ENCODE assay signal across 20 mouse cellular contexts in genomic region chr1:38528607-38529006, GRCm38 (mm10).
A peak's percentile ranks its signal among the peaks of the same experiment; 100 is the strongest.
DNase-seq lines count a peak whose midpoint lies in the region; ATAC-seq and TF ChIP-seq lines count a peak whose summit lies in the region.
"Had no signal": no experiment of that assay in that cellular context is flagged by ENCODE, and none has a peak within 500 bp of the region (broad histone marks: within the 10 kb centered on the region; RNA-seq: fewer than 3 reads in every experiment).

No protein-coding gene starts in this region.

- peak; percentile 11 for DNase-seq in MEL (ENCODE audit: low read depth, low spot score)
- DNase-seq in limb, embryonic 10.5 days (ENCODE audit: low spot score): no peak
- DNase-seq in left cerebral cortex, adult 2 months (ENCODE audit: extremely low spot score in 1 of 2, low spot score in 2 of 2): no peak
- no peak for DNase-seq in midbrain, embryonic 11.5 days (ENCODE audit: low spot score, missing footprints)
- DNase-seq: adrenal gland, adult 8-10 months; adrenal gland, postnatal 25 days; cerebellum, adult 18-20 months; cerebellum, adult 9-10 months; cerebellum, postnatal 14 days; forebrain, postnatal 0 days; gastrocnemius, postnatal 25 days had no signal

- intact Hi-C loops in left cerebral cortex, adult 2 months (cut with DNase I): no loop called here

- peaks cover 0 to 7% of the 10 kb centered on the region in 2 experiments; a peak in 2 of 4 replicates for H3K36me3 ChIP-seq in MEL (ENCODE audit: control insufficient read depth in 1 of 2, insufficient read depth in 2 of 2, low read length in 2 of 2)
- H3K36me3 ChIP-seq in embryonic facial prominence, embryonic 13.5 days: peaks cover 42% of the 10 kb centered on the region
- peaks cover 91% of the 10 kb centered on the region for H3K36me3 ChIP-seq in limb, embryonic 10.5 days
- H3K36me3 ChIP-seq in midbrain, embryonic 11.5 days (ENCODE audit: control insufficient read depth, insufficient read depth, low read length): 0 out of 2 replicates have a peak, but pooled peaks cover 2% of the 10 kb centered on the region

- no peak overlapping the region for H3K4me3 ChIP-seq in MEL (ENCODE audit: control insufficient read depth in 1 of 2, insufficient read depth in 1 of 2, low read depth in 2 of 2, low read length in 2 of 2)
- no peak overlapping the region for H3K4me3 ChIP-seq in embryonic facial prominence, embryonic 13.5 days
- H3K4me3 ChIP-seq in limb, embryonic 10.5 days: no peak overlapping the region
- H3K4me3 ChIP-seq in left cerebral cortex, adult 2 months: no peak overlapping the region
- no peak overlapping the region for H3K4me3 ChIP-seq in midbrain, embryonic 11.5 days (ENCODE audit: low read depth, low read length)
- H3K4me3 ChIP-seq: hindbrain, embryonic 12.5 days; hindbrain, embryonic 15.5 days had no signal

- no peak for TF ChIP-seq POLR2A in MEL (IDR thresholded peaks at IDR 0.05; ENCODE audit: control insufficient read depth in 1 of 2, insufficient read depth in 1 of 2, low read depth in 1 of 2, low read length in 2 of 2, poor library complexity in 1 of 2)

- TF ChIP-seq RAD21 in MEL (IDR thresholded peaks at IDR 0.05; ENCODE audit: low read depth, low read length): no peak

- H3K27me3 ChIP-seq in MEL (ENCODE audit: control insufficient read depth in 1 of 2, insufficient read depth in 2 of 2, low read length in 2 of 2): no peaks in the 10 kb centered on the region
- no peaks in the 10 kb centered on the region for H3K27me3 ChIP-seq in embryonic facial prominence, embryonic 13.5 days
- no peaks in the 10 kb centered on the region for H3K27me3 ChIP-seq in limb, embryonic 10.5 days (ENCODE audit: low read depth, poor library complexity, severe bottlenecking)
- H3K27me3 ChIP-seq in midbrain, embryonic 11.5 days (ENCODE audit: control insufficient read depth, insufficient read depth, low read length): no peaks in the 10 kb centered on the region
- H3K27me3 ChIP-seq: hindbrain, embryonic 12.5 days; hindbrain, embryonic 15.5 days had no signal

- no peaks in the 10 kb centered on the region for H3K9me3 ChIP-seq in MEL (replicated peaks; ENCODE audit: insufficient read depth, low read length)
- H3K9me3 ChIP-seq in embryonic facial prominence, embryonic 13.5 days: no peaks in the 10 kb centered on the region
- no peaks in the 10 kb centered on the region for H3K9me3 ChIP-seq in limb, embryonic 10.5 days (replicated peaks)
- H3K9me3 ChIP-seq in midbrain, embryonic 11.5 days (ENCODE audit: control insufficient read depth, low read length): no peaks in the 10 kb centered on the region
- H3K9me3 ChIP-seq: hindbrain, embryonic 12.5 days; hindbrain, embryonic 15.5 days had no signal

- WGBS in embryonic facial prominence, embryonic 13.5 days: 85% methylated on average over 5 of the region's 5 CpGs
- WGBS in limb, embryonic 10.5 days: 90% methylated on average over 5 of the region's 5 CpGs
- 85% methylated on average over 5 of the region's 5 CpGs for WGBS in midbrain, embryonic 11.5 days

- no peak overlapping the region for H3K4me2 ChIP-seq in embryonic facial prominence, embryonic 13.5 days
- H3K4me2 ChIP-seq in midbrain, embryonic 11.5 days: no peak overlapping the region
- H3K4me2 ChIP-seq: heart, embryonic 11.5 days; hindbrain, embryonic 12.5 days; hindbrain, embryonic 15.5 days had no signal

- TF ChIP-seq CTCF in MEL (IDR thresholded peaks at IDR 0.05 in 2 of 3, conservative IDR thresholded peaks at IDR 0.05 in 1 of 3; ENCODE audit: control insufficient read depth in 1 of 3, insufficient read depth in 1 of 3, low read depth in 2 of 3, low read length in 3 of 3, poor library complexity in 1 of 3, severe bottlenecking in 1 of 3): no peak
- TF ChIP-seq CTCF in left cerebral cortex, adult 2 months (IDR thresholded peaks at IDR 0.05): no peak

- H3K4me1 ChIP-seq in MEL (ENCODE audit: control insufficient read depth in 1 of 2, insufficient read depth in 2 of 2, low read length in 2 of 2): 0 out of 4 replicates have a peak, but pooled peaks cover 0 to 4% of the 10 kb centered on the region in 2 experiments
- peaks cover 30% of the 10 kb centered on the region for H3K4me1 ChIP-seq in embryonic facial prominence, embryonic 13.5 days
- H3K4me1 ChIP-seq in limb, embryonic 10.5 days: peaks cover 16% of the 10 kb centered on the region; the same call in 1 of the 2 replicates
- H3K4me1 ChIP-seq in midbrain, embryonic 11.5 days (ENCODE audit: control insufficient read depth, insufficient read depth, low read length): no peaks in the 10 kb centered on the region

- ATAC-seq in embryonic facial prominence, embryonic 13.5 days (ENCODE audit: insufficient number of reproducible peaks, insufficient read depth, low FRiP score, low TSS enrichment, low read depth): no peak
- ATAC-seq in megakaryocyte-erythroid progenitor cell, adult 5-6 weeks (replicated peaks; ENCODE audit: low FRiP score, low TSS enrichment, poor library complexity, severe bottlenecking): 0 out of 2 replicates have a peak, but pooled peaks have one; percentile 34
- no peak for ATAC-seq in midbrain, embryonic 11.5 days (ENCODE audit: low FRiP score)
- ATAC-seq: activated CD4-positive, CD25-positive, alpha-beta regulatory T cell, adult 4 months; CD4-positive, CD25-positive, alpha-beta regulatory T cell, adult 4 months; forebrain, embryonic 14.5 days; forebrain, postnatal 0 days; intestine, postnatal 0 days had no signal

- TF ChIP-seq EP300 in MEL (IDR thresholded peaks at IDR 0.05; ENCODE audit: low read depth in 1 of 2, low read length in 2 of 2): no peak

- H3K9ac ChIP-seq in MEL (ENCODE audit: control insufficient read depth, low read depth, low read length, poor library complexity, severe bottlenecking): no peak overlapping the region
- H3K9ac ChIP-seq in embryonic facial prominence, embryonic 13.5 days: no peak overlapping the region
- H3K9ac ChIP-seq in midbrain, embryonic 11.5 days (ENCODE audit: low read length): no peak overlapping the region
- H3K9ac ChIP-seq: forebrain, postnatal 0 days; hindbrain, embryonic 12.5 days; hindbrain, embryonic 15.5 days had no signal

- no peak overlapping the region for H3K27ac ChIP-seq in MEL (ENCODE audit: control insufficient read depth, low read depth, low read length)
- peak overlapping the region; percentile 0; the same call in 1 of the 2 replicates for H3K27ac ChIP-seq in embryonic facial prominence, embryonic 13.5 days
- 0 out of 2 replicates have a peak overlapping the region, but pooled peaks have one; percentile 2 for H3K27ac ChIP-seq in limb, embryonic 10.5 days
- H3K27ac ChIP-seq in left cerebral cortex, adult 2 months: no peak overlapping the region
- no peak overlapping the region for H3K27ac ChIP-seq in midbrain, embryonic 11.5 days (ENCODE audit: low read depth, low read length)
- H3K27ac ChIP-seq: hindbrain, embryonic 12.5 days; hindbrain, embryonic 15.5 days had no signal

- no peaks in the 10 kb centered on the region for H3K79me2 ChIP-seq in MEL (ENCODE audit: control insufficient read depth, insufficient read depth, low read length, poor library complexity)

TF ChIP-seq in MEL, 35 proteins besides CTCF, POLR2A, EP300 and RAD21:
- TF ChIP-seq ZC3H11A (IDR thresholded peaks at IDR 0.05; ENCODE audit: low read depth, low read length) (no peak), HCFC1 (IDR thresholded peaks at IDR 0.05; ENCODE audit: low read depth, low read length) (no peak), MXI1 (IDR thresholded peaks at IDR 0.05; ENCODE audit: low read depth, low read length) (no peak), CHD1 (IDR thresholded peaks at IDR 0.05; ENCODE audit: low read depth, low read length) (no peak), MYC (IDR thresholded peaks at IDR 0.05; ENCODE audit: low read depth, low read length) (no peak), E2F4 (IDR thresholded peaks at IDR 0.05; ENCODE audit: borderline replicate concordance, low read depth, low read length) (no peak), MAZ (IDR thresholded peaks at IDR 0.05; ENCODE audit: low read depth, low read length) (no peak), RCOR1 (IDR thresholded peaks at IDR 0.05; ENCODE audit: low read depth, low read length) (no peak), ZMIZ1 (IDR thresholded peaks at IDR 0.05; ENCODE audit: low read depth, low read length) (no peak), USF2 (IDR thresholded peaks at IDR 0.05; ENCODE audit: borderline replicate concordance in 1 of 2, insufficient read depth in 1 of 2, low read depth in 1 of 2, low read length in 2 of 2) (no peak), MYB (IDR thresholded peaks at IDR 0.05; ENCODE audit: low read depth, low read length) (no peak), NRF1 (IDR thresholded peaks at IDR 0.05; ENCODE audit: insufficient read depth, low read depth, low read length, poor library complexity, severe bottlenecking) (no peak)

Comparison
In these comparisons a context has a peak if more than half of its experiments do, and no peak if none do; other contexts are left out.
1. H3K27ac ChIP-seq: peak in embryonic facial prominence, embryonic 13.5 days (single experiment) and limb, embryonic 10.5 days (single experiment); none in MEL (single experiment), left cerebral cortex, adult 2 months (single experiment) and midbrain, embryonic 11.5 days (single experiment).